Mouse (Mus musculus): ENCODE measurements around the gene Cbln3.

DNA sequence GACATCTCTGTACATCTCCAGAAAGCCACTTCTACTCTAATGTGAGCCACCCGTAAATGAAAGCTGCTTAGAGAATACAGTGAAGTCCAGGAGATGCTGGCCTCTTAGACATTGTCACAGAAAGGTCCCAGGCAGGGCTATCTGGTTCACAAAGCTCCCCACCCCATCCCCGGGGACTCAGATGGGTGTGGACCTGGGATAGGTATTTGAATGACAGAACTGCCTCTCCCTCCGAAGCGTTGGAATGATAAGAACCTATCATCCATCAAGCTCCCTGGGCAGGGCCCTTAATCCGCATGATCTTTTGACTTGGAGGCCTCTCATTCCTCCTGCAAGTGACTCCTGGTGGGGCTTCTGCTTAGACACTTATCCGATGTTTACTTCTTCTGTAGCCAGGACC is 33.3 kb downstream of the Cbln3 start:
- TF ChIP-seq CTCF (IDR thresholded peaks at IDR 0.05; ENCODE audit: borderline replicate concordance, control insufficient read depth, extremely low read depth, insufficient read depth, low read length, poor library complexity) (no peak), POLR2A (IDR thresholded peaks at IDR 0.05; ENCODE audit: control insufficient read depth, extremely low read depth, insufficient read depth, low read length, poor library complexity) (no peak)
